Mouse (Mus musculus) heart, embryonic 11.5 days (tissue): Measurements from ENCODE around the gene Fbxo11. TPM values are rescaled to one million over a fixed set of nuclear protein-coding genes. Genes with fewer than 3 reads are reported as not detected.

Experiments used
- ATAC-seq: fragments of 200-750 bp; cut with Nextera tagmentation; replicated peaks from 2 replicates; pipeline ENCODE4 v1.8.0; 2017; ENCODE audit warnings: moderate library complexity; ENCODE audit not compliant: insufficient number of reproducible peaks, low FRiP score, low TSS enrichment
- H3K27ac ChIP-seq: fragments of 300-500 bp; sonication (generic); 2 replicates; pipeline ENCODE4 v1.5.1; 2014; ENCODE audit warnings: mild to moderate bottlenecking, low read depth, low read length
- H3K27me3 ChIP-seq: fragments of 300-500 bp; sonication (generic); 2 replicates; pipeline ENCODE4 v1.6.1; 2014; ENCODE audit warnings: mild to moderate bottlenecking, low read length, mixed read lengths; ENCODE audit not compliant: control insufficient read depth, insufficient read depth
- H3K36me3 ChIP-seq: fragments of 300-500 bp; sonication (generic); 2 replicates; pipeline ENCODE4 v1.6.1; 2014; ENCODE audit warnings: mild to moderate bottlenecking, low read length, moderate library complexity, mixed read lengths; ENCODE audit not compliant: control insufficient read depth, insufficient read depth
- H3K4me1 ChIP-seq: fragments of 300-500 bp; sonication (generic); 2 replicates; pipeline ENCODE4 v1.6.1; 2014; ENCODE audit warnings: low read length; ENCODE audit not compliant: control insufficient read depth, insufficient read depth
- H3K4me2 ChIP-seq: fragments of 300-500 bp; sonication (generic); 2 replicates; pipeline ENCODE4 v1.6.1; 2014; ENCODE audit warnings: mild to moderate bottlenecking, moderate library complexity
- H3K4me3 ChIP-seq: fragments of 300-500 bp; sonication (generic); 2 replicates; pipeline ENCODE4 v1.5.1; 2014; ENCODE audit warnings: low read depth, low read length
- H3K9ac ChIP-seq: fragments of 300-500 bp; sonication (generic); 2 replicates; pipeline ENCODE4 v1.6.1; 2014; ENCODE audit warnings: mild to moderate bottlenecking, low read depth, low read length, moderate library complexity
- H3K9me3 ChIP-seq: fragments of 300-500 bp; sonication (generic); replicated peaks from 2 replicates; pipeline ENCODE4 v1.6.1; 2016; ENCODE audit warnings: low read length; ENCODE audit not compliant: control insufficient read depth
- WGBS: fragments of 180-500 bp; shearing (Covaris S2); extraction: QIAGEN DNeasy Blood & Tissue Kit; methylation state at CpG from one replicate; pipeline ENCODE4 v1.1.7; 2014; ENCODE audit not compliant: insufficient replicate concordance; 5-methylcytosine and 5-hydroxymethylcytosine counted together
- polyA plus RNA-seq: library from polyadenylated mRNA; unstranded; fragments of >200 nt; fragmentation: Nextera tagmentation; extraction: Ambion mirVana; gene quantifications from 2 replicates; pipeline ENCODE4 v1.2.1, GENCODE M21; 2014

The Fbxo11 gene
- polyA plus RNA-seq, 1 experiment from 2014 or later: 17.7 TPM

DNA sequence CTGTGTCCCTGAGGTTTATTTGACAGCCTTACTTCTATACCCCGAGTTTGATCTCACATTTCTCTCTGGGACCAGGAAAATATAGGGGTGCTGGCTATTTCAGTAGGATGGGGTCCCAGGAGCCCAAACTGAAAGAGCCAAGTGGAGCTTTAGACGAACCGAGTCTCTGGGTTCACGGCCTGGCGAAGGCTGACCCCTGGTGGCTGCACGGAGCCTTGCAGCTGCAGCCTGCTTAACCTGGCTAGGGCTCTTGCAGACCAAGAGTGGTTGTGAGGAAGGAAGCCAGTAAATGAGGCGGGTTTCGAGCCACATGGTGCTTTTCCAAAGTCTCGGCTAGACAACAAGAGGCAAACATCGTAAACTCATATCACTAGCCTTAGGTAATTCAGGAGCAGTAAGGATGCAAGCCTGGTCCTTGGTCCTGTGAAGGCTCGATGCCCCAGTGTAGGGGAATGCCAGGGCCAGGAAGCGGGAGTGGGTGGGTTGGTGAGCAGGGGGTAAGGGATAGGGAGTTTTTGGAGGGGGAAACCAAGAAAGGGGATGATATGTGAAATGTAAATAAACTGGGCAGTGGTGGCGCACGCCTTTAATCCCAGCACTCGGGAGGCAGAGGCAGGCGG is 116.0 kb downstream of the Fbxo11 start:
- Histone ChIP-seq H3K4me3 (no peak overlapping the region), H3K4me1 (no peaks in the 10 kb centered on the region), H3K9me3 (no peaks in the 10 kb centered on the region), H3K27me3 (no peaks in the 10 kb centered on the region), H3K4me2 (no peak overlapping the region), H3K27ac (no peak overlapping the region), H3K36me3 (no peaks in the 10 kb centered on the region), H3K9ac (no peak overlapping the region)
- 42% methylated on average over 16 of the region's 16 CpGs for WGBS
- no peak for ATAC-seq

Other genes starting within 250 kb of the Fbxo11 start
- gene Rpl36-ps4, start 144.3 kb downstream of the Fbxo11 start, polyA plus RNA-seq: not detected in 2 replicates
- gene Msh6, start 90.2 kb downstream of the Fbxo11 start, polyA plus RNA-seq: 39.2 and 47.1 TPM in 2 replicates